Mouse (Mus musculus): ENCODE measurements around the gene Sun2.

DNA sequence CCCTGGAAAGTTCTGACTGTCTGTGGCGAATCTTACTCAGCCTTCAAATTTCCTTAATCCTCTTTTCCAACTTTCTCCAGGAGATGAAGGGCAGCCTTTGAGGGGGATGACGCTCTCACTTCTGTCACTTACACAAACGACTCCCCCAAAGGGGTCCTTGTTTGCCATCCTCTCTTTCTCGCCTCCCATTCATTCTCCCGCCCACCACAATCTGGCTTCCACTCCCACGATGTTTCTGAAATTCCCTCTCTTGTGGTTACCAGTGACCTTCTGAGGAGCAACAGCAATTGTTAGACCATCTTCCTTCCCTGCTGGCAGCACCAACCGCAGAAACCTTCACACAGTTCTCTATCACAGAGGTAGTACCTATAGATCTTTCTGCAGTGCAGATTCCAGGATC, 33.3 kb upstream of the Sun2 start:
- TF ChIP-seq CTCF (IDR thresholded peaks at IDR 0.05; ENCODE audit: low read depth) (no peak), EP300 (IDR thresholded peaks at IDR 0.05; ENCODE audit: low read depth) (no peak)

Measured in liver, postnatal 0 days (tissue).